Mouse (Mus musculus) cerebellum, adult (tissue): Measurements from ENCODE around the gene Dock9.
A peak's percentile ranks its signal among the peaks of the same experiment; 100 is the strongest.

Source experiments
- ATAC-seq: cut with Nextera tagmentation; 2 replicates; pipeline ENCODE4 v1.9.2; 2017; ENCODE audit warnings: mild to moderate bottlenecking, moderate library complexity, mixed read lengths; ENCODE audit not compliant: insufficient number of reproducible peaks, low FRiP score, low TSS enrichment

The Dock9 gene

GRCm38 (mm10) chr14:121797457-121798410, at the start of gene Dock9:
Gene Dock9 (minus strand): TSS chr14:121797837.
- peak; percentile 56 for ATAC-seq

- ATAC-seq, result no peak
Observed at GRCm38 (mm10) chr14:121844486-121844885, 46.8 kb upstream of the Dock9 start.

DNA sequence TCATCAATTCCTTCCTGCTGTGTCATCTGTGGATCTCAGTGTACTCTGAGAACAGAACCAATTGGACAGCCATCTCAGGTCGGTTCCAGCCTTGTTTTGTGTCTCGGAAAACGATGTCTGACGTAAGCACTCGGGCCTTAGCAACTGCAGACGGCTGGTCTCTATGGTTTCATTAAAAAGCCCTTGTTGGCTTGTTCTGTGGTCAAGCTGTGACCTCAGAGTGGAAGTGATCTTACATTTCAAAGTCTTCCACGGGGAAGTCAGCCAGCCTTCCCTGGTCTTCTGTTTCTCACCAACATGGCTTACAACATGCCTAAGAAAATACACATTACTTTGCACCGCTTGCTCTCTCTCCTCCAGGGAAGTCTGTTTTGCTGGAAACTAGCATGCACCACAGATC, 42.6 kb upstream of the Dock9 start:
- no peak for ATAC-seq

- no peak for ATAC-seq
Observed at GRCm38 (mm10) chr14:121838161-121838560, 40.5 kb upstream of the Dock9 start.

DNA sequence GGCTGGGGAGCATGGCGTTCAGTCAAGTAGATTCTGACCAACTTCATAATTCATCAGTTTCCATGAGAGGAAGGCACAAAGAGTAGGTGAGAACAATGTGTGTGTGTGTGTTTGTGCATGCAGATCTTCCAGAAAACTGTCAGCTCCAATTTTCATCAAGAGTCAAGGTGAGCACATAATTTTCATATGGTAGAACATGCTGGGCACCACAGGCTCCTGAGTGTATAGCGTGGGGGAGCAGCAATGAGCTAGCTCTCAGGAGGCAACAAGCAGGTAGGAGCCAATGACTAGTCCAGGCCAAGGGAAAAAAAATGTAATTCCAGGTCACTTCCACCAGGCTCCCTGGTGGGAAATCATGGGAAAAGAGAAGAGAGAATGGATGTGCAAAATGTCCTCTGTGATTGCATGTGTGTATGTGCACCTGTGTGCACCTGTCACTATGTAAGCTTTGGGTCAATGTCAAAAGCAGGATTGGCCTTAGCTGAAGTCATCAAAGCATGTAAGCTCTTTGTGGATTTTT, 35.4 kb upstream of the Dock9 start:
- peak; percentile 95 for ATAC-seq

DNA sequence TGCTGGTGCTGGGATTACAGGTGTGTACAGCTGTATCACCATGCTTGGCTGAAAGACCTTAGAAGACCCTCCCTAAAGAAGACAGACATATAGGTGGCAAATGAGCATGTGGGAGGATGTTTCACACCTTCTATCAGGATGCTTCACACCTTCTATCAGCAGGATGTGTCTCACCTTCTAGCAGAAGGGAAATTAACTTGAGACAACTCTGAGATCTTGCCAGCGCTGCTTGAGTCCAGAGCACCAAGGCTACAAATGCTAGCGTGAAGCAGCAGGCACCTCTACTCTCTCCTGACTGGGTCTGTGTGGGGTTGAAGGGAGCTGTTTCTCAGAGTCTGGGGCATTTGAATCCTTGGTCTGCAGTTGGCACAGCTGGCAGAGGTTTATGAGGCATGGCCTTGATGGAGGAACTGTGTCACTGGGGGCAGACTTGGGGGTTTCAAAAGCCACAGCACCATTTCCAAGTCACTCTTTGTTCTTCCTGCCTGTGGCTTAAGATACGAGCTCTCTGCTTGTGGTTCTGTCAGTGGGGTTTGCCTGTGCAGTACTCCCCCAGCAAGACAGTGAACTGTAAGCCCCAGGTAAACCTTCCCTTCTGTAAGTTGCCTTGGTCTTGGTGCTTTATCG, 32.3 kb upstream of the Dock9 start:
- ATAC-seq, result no peak

GRCm38 (mm10) chr14:121827091-121827490, 29.5 kb upstream of the Dock9 start:
- ATAC-seq, result no peak

DNA sequence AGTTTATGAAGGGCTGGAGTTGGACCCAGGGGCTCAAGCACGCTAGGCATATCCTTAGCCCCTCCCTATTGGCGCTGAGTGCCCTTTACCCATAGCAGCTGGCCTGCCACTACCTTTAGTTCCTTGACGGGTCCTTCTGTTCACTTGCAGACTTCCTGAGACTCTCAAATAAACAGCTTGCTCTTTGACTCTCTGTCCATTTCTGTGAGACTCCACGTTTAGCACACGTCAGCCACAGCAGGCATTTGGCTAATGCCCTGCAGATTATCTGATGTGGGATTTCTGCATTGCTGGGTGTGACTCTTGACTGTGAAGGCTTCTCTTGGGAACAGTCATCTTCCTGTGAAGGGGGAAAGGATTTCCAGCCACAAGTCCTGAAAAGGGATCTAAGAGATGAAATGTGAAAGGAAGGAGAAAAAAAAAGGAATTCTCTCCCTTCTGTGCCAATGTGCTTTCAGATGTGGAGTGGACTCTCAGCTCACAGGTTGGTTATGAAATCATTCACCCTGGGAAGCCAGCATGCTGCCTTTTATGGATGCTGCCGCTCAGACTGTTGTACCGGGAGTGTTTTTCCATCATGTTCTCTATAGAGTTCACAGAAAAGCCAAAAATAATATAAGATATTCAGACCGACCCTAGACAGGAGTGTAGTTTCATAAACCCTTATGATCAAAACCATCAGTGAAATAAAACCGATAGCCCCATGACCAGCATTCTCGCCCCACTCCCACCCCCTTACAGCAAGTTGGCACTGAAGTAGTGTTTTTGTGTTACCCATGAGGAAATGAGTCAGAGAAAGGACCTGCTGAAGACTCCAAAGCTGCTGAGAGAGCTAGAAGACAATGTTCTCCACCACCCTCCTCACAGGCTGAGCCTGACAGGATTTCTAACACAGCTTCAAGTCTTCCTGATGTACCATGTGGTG, 28.1 kb upstream of the Dock9 start:
- peak; percentile 76 for ATAC-seq

DNA sequence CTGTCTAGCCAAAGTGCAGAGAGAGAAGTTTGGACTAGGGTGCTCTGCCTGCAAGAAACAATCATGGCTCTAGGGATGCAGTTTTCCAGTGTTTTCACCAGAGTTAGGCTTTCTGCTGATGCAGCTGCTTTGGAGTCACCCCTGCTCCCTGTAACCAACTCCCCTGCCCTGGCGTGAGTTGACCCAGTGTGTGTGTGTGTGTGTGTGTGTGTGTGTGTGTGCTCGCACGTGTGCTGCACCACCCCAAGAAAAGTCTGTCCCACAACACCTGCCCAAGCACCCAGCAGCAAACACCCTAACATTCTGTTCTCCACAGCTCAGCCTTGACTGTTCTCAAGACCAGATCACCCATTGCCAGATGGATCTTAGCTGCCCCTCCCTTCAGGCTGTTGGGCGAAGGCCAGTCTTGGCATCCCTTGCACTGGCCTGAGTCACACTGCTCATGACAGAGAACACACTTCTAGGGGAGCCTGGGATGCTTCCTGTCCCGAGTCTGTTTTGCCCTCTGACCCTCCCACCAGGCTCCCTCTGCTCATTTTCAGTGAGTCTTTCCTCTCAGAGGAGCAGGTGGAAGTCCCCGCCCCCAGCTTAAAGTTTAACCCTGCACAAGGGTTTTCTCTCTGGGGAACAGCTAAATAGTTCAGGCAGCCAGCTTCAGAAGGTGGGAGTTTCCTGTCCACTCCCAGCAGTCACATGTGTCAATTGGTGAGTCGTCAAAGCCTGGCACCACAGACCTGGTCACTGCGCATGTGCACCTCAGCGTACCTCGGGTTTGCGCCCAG, 26.9 kb upstream of the Dock9 start:
- peak; percentile 84 for ATAC-seq

- ATAC-seq, result no peak
Observed at GRCm38 (mm10) chr14:121822997-121823396, 25.4 kb upstream of the Dock9 start.

GRCm38 (mm10) chr14:121822506-121822905, 24.9 kb upstream of the Dock9 start:
- ATAC-seq, result no peak

DNA sequence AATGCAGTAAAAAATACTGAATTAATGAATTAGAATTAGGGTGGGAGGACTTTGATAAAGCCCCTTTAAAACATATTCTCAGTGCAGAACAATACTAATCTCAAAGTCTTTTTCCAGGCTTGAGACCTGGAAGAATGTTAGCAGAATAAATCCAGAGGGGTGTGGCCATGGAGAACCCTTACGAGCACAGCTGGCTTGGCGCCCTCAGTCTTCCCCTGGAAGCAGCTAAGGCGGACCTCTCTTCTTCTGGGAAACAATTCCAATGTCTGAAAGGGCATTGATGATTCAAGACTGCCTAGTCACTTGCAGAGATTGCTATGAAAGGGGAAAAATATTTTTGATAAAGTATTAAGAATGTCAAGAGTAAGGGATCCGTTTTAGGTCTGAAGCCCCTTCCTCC, 9.2 kb upstream of the Dock9 start:
- no peak for ATAC-seq

DNA sequence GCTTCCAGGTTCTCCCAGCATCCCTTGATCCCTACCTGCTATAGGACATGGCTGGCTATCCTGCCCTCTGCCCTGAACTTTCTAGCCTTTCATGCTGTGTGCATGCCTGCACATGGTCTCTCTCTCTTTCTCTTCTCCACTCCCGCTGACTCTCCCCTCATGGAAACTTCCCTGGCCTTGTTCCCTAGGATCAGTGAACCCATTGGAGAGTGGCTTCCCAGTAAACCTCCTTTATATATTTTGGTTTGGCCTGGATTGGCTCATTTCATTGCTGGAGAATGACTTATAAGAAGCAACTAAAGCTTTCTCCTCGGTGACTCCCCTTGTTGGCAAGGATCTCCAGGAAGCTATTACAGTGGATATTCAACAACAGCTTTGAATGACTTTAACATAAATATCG, 8.7 kb upstream of the Dock9 start:
- no peak for ATAC-seq

DNA sequence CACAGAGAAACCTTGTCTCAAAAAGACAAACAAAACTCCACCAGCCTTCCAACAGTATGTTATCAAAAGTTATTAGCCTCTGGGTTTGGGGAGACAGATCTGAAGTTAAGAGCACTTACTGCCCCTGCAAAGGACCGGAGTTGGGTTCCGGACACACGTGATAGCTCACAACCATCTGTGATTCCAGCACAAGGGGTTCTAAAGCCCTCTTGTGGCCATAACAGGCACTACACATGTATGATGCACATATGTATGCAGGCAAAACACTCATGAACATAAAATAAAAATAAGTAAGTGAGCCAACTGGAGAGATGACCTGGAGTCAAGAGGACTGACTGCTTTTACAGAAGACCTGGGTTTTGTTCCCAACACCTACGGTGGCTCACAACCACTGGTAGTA, 6.8 kb upstream of the Dock9 start:
- no peak for ATAC-seq

DNA sequence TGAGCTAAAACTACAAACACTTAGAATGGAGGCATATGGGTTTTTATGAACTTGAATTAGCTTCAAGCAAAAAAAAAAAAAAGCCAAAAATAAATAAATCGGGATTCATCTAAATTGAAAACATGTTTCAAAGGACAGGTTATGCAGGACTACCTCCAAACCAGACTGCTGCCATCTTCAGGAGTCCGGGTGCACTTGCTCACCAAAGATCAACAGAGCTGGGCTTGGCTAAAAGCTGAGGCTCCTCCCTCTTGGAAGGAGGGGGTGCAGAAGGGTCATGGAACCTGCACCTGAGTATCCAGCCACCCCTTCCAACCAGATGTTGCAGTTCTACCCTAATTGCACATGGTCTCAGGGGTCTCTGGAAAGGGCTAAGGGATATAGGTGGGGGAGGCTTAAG, 3.3 kb upstream of the Dock9 start:
- ATAC-seq, result no peak

DNA sequence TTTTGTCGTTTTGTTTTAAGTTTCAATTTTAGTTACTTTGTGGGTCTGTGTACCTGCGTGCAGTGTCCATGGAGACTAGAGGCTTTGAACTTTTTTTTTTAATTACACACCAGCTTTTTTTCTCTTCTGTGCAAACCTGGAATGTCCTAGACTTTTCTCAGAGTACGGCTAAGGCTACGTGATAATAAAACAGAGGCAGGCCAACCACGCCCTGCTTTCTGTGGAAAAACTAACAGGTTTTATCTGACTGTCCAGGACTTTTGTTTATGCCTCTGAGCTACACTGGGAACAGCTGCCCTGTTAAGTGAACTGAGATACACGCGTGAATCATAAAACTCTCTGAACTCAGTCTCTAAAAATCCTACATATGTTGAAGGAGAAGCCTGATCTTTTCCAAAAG, 1.5 kb upstream of the Dock9 start:
- no peak for ATAC-seq

DNA sequence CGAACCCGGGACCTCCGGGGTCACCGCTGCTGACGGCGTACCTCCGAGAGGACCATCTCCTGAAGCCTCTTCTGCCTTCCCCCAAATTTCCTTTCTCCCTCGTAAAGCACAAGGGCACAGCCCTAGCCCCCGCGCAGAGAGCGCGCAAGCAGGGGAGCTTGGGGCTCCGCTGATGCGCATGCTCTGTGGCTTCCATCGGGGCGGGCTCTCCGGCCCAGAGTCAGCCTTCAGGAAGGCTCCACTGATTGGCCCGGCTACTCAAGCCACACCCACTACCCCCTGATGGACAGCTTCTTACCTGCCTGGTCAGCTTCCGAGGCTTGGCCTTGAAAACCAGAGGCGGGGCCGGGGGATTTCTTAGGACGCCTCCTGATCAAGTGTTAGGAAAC, 768 bp upstream of the Dock9 start:
- peak; percentile 81 for ATAC-seq

GRCm38 (mm10) chr14:121796571-121797456, 823 bp downstream of the Dock9 start:
- ATAC-seq, result no peak

- peak; percentile 33 for ATAC-seq
Observed at GRCm38 (mm10) chr14:121795536-121795935, 2.1 kb downstream of the Dock9 start.
